Mouse (Mus musculus): ENCODE measurements around the gene Npas3. TPM values are rescaled to one million over a fixed set of nuclear protein-coding genes. Genes with fewer than 3 reads are reported as not detected.

Gene Npas3
- polyA plus RNA-seq, 1 experiment, result 0.30 TPM

DNA sequence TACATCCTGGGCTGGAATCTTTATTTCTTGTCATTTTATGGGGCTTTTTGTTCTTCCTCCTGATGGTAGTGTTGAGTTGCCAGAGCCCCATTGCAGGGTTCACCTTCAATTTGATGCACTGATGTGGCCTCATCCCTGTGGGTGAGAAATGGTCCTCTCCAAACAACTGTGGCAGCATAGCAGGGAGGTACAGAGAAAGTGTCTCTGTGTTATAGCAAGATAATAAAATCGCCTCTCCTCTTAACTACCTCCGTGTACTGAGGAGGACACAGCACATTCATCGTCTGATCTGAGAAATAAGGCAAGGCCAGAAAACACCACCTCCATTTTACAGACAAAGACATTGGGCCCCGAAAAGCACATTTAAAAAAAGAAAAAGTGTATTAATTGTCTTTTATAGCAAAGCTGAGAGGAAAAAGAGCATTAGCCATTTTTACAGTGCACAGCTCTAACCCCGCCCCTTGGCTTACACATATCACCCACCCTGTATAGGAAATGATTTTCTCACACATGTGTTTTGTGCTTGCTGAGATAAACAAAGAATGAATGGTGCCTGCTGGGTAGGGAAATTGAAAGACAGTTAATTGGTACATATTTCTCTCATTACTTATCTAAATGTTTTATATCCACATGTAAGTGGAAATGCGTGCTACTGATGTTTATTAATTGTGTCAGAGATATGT, 546.4 kb downstream of the Npas3 start:
- DNase-seq (ENCODE audit: low read depth), result no peak

DNA sequence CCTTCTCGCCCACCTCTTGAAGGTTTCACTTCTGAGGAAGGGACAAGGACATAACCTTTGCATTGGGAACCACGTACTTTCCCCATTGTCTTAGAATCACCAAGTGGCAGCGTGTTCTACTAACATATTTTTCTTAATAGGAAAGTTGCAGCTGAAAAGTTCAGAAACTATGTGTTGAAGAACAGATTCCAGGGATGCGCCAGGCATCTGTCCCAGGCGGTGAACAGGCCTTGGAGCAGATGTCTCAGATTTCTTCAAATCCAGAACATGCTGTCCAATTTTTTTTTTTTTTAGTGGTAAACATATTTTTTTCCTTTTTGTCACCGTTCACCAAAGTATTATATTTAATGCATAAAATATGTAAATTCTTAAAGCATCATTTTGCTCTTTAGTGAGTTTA, 553.4 kb downstream of the Npas3 start:
- no peak for DNase-seq (ENCODE audit: low read depth)

- DNase-seq (ENCODE audit: low read depth), result no peak
Measured at GRCm38 (mm10) chr12:53802381-53802780, 553.9 kb downstream of the Npas3 start.

GRCm38 (mm10) chr12:53810081-53810480, 561.6 kb downstream of the Npas3 start:
- no peak for DNase-seq (ENCODE audit: low read depth)

DNA sequence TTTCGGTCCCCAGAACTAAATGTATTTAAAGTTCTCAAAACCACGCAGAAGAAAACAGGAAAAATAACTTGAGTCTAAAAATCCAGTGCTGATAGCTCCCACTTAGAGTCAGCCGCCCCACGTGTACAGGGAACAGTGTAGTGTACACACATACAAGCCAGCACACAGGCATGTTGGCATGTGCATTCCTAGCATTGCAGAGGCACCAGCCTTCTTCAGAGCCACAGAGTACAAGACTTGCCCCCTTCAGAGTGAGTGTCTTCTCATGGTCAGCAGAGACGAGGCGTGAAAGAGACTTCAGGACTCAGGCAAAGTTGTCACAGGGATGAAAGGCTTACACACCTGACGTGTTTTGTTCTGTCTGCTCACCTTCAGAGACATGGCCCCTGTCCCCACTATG, 565.8 kb downstream of the Npas3 start:
- DNase-seq (ENCODE audit: low read depth), result no peak

- DNase-seq (ENCODE audit: low read depth), result no peak
Measured at GRCm38 (mm10) chr12:53819982-53820381, 571.5 kb downstream of the Npas3 start.

DNA sequence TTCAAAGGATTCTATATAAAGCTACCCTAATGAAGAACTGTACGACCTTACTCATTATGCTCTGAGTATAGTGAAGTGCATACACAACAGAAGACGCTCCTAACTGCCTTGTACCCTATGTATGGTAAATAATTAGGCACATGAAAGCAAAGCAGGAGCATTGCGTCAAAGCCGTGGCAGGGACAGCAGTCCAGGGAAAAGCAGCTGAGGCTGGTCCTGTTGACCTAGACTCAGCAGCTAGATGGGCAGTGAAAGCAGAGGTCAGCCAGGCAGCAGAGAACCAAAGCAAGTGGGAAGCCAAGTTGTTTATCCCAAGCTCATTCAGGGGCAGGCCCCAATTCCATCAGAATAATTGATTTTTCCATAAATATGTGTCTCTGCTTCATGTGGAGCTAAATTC, 574.4 kb downstream of the Npas3 start:
- no peak for DNase-seq (ENCODE audit: low read depth)

DNA sequence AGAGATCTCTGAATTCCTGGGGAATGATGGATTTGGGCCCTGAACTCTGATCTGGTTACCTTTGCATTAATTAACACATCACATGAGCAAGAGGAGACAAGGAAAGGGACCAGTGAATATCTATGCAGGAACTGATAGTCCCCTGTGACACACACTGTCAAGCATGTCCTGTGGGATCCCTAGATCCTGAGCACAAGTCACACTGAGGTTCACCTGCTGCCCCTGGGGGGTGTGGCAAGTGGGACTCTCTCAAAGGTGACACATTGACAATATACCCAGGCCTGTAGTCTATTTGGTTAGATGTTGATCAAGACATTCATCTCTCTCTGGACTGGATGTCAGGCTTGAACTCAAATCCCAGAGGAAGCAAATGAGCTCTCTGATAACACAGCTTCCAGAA, 576.8 kb downstream of the Npas3 start:
- DNase-seq (ENCODE audit: low read depth), result no peak

GRCm38 (mm10) chr12:53825898-53826605, 577.6 kb downstream of the Npas3 start:
- no peak for DNase-seq (ENCODE audit: low read depth)

DNA sequence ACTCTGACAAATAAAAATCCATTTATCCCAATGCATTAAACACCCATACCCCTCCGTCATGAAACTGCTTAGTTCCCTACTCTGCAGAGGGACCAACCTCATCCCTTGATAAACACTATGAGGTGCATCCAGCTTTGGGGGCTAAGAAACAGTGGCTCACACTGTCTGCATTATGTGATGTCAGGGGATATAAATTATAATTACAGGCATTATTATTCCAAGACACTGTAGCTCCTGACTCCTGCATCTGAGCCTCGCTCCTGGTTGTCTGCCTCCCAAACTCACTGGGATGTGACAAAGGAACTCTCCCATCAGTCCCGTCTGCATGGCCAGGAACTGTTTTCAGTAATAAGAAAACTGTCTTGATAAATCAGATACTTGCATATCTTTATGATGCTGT, 578.3 kb downstream of the Npas3 start:
- DNase-seq (ENCODE audit: low read depth), result no peak

GRCm38 (mm10) chr12:53832590-53832989, 584.1 kb downstream of the Npas3 start:
- DNase-seq (ENCODE audit: low read depth), result no peak

GRCm38 (mm10) chr12:53833348-53833747, 584.9 kb downstream of the Npas3 start:
- DNase-seq (ENCODE audit: low read depth), result no peak

- no peak for DNase-seq (ENCODE audit: low read depth)
Measured at GRCm38 (mm10) chr12:53836031-53836790, 587.7 kb downstream of the Npas3 start.

DNA sequence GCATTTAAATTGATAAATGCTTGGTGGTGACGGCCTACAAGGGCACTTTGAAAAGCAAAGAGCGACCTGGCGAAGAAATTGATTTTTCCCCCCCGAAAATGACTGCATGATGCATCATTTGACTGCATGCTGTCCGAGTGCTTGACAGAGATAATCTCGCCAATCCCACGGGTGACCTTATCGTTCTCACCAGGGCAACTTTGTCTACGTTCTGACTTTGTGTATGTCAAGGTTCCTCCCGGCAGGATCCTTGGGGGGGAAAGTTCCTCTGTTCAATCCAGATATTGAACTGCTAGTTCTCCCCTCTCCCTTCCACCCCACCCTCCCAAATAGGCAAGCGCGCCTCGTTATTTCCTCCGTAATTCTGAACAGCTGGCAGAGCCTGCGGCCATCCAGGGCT, 588.9 kb downstream of the Npas3 start:
- DNase-seq (ENCODE audit: low read depth), result no peak

DNA sequence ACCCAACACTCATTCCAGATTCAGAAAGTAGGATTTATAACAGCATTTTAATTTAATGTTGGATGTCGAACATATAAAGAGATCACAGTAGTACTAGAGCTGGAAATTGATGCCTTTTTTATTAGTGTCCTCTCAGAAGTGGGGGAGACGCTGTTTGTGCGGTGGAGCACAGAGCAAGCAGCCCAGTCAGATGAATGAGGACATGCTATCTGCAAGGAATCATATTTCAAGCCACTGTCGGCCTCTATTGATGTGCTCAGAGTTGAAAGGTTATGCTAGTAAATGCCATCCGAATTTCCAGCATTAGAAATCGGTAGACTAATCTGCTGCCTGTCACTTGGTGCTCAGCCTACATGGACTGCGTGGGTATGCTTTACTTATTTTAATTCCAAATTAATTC, 590.1 kb downstream of the Npas3 start:
- no peak for DNase-seq (ENCODE audit: low read depth)

- DNase-seq (ENCODE audit: low read depth), result no peak
Measured at GRCm38 (mm10) chr12:53841928-53842671, 593.6 kb downstream of the Npas3 start.

DNA sequence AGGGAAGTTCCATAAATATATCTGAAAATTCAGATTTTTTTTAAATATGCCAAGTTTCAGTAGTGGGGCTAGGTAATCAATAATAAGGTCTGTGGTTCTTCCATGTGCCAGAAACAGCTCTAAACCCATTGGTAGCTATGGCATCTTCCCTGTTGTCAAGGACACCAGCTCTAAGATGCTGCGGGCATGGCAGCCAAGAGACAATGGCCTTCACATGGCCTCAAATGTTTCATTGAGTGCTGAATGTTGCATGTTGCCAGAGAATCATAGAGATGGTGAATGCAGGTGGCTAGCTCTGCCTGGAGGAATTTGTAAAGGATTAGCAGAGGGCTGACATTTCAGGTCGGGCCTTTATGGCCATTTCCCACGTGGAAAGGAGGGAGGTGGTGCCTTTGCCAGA, 595.1 kb downstream of the Npas3 start:
- no peak for DNase-seq (ENCODE audit: low read depth)

- no peak for DNase-seq (ENCODE audit: low read depth)
Measured at GRCm38 (mm10) chr12:53846154-53846665, 597.7 kb downstream of the Npas3 start.

GRCm38 (mm10) chr12:53849263-53849662, 600.8 kb downstream of the Npas3 start:
- DNase-seq (ENCODE audit: low read depth), result no peak

DNA sequence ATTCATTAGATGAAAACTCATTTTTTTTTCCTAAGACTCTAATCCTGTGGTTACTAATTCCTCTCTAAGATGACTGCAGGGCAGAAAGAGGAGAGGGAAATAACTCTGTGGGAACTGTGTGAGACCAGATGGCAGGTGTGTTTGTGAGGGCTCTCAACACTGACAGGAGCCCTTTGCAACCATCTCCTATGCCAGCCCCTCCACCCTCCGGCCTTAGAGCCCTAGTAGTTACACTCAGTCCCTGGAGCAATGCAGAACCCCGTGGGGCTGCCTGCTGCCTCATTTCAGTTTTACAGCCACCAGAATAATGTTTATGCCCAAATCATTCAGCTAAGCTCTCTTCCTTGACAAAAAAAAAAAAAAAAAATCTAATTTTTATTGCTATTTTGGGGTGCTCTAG, 604.0 kb downstream of the Npas3 start:
- no peak for DNase-seq (ENCODE audit: low read depth)

- no peak for DNase-seq (ENCODE audit: low read depth)
Measured at GRCm38 (mm10) chr12:53860176-53860575, 611.7 kb downstream of the Npas3 start.

GRCm38 (mm10) chr12:53862281-53862680, 613.8 kb downstream of the Npas3 start:
- no peak for DNase-seq (ENCODE audit: low read depth)

Measured in gonadal fat pad, adult 2 months (tissue).